Mouse (Mus musculus) embryonic facial prominence, embryonic 11.5 days (tissue): Measurements from ENCODE around the gene Tsc22d1. TPM values are rescaled to one million over a fixed set of nuclear protein-coding genes. Genes with fewer than 3 reads are reported as not detected.
A peak's percentile ranks its signal among the peaks of the same experiment; 100 is the strongest.

Experiments
- ATAC-seq: fragments of 200-750 bp; cut with Nextera tagmentation; replicated peaks from 2 replicates; pipeline ENCODE4 v1.8.0; 2017; ENCODE audit warnings: low read depth; ENCODE audit not compliant: insufficient number of reproducible peaks, low FRiP score, low TSS enrichment
- DNase-seq: peaks from one replicate; pipeline ENCODE4 v3.0.0-alpha.2; 2015; ENCODE audit warnings: low spot score
- H3K27ac ChIP-seq: fragments of 300-500 bp; sonication (generic); replicated peaks from 2 replicates; pipeline ENCODE4 v1.5.1; 2014; ENCODE audit warnings: mild to moderate bottlenecking, low read depth, low read length, control low read depth
- H3K27me3 ChIP-seq: fragments of 300-500 bp; sonication (generic); 2 replicates; pipeline ENCODE4 v1.6.1; 2014; ENCODE audit warnings: mild to moderate bottlenecking, low read length, moderate library complexity, mixed read lengths; ENCODE audit not compliant: control insufficient read depth, insufficient read depth
- H3K36me3 ChIP-seq: fragments of 300-500 bp; sonication (generic); replicated peaks from 2 replicates; pipeline ENCODE4 v1.6.1; 2014; ENCODE audit warnings: low read depth, mild to moderate bottlenecking, low read length, moderate library complexity, mixed read lengths; ENCODE audit not compliant: control insufficient read depth, insufficient read depth
- H3K4me1 ChIP-seq: fragments of 300-500 bp; sonication (generic); 2 replicates; pipeline ENCODE4 v1.6.1; 2014; ENCODE audit warnings: low read length, mixed read lengths; ENCODE audit not compliant: control insufficient read depth, insufficient read depth
- H3K4me2 ChIP-seq: fragments of 300-500 bp; sonication (generic); 2 replicates; pipeline ENCODE4 v1.6.1; 2014; ENCODE audit warnings: low read depth, mild to moderate bottlenecking, control low read depth, low read length, moderate library complexity
- H3K4me3 ChIP-seq: fragments of 300-500 bp; sonication (generic); 2 replicates; pipeline ENCODE4 v1.5.1; 2014; ENCODE audit warnings: low read depth, low read length, control low read depth
- H3K9ac ChIP-seq: fragments of 300-500 bp; sonication (generic); replicated peaks from 2 replicates; pipeline ENCODE4 v1.6.1; 2014; ENCODE audit warnings: mild to moderate bottlenecking, control low read depth, low read length
- H3K9me3 ChIP-seq: fragments of 300-500 bp; sonication (generic); replicated peaks from 2 replicates; pipeline ENCODE4 v1.6.1; 2016; ENCODE audit warnings: mild to moderate bottlenecking, low read length, inconsistent platforms, mixed read lengths; ENCODE audit not compliant: control insufficient read depth
- WGBS: fragments of 180-500 bp; shearing (Covaris S2); extraction: QIAGEN DNeasy Blood & Tissue Kit; methylation state at CpG from one replicate; pipeline ENCODE4 v1.1.7; 2014; 5-methylcytosine and 5-hydroxymethylcytosine counted together
- polyA plus RNA-seq: library from polyadenylated mRNA; unstranded; fragments of >200 nt; fragmentation: Nextera tagmentation; extraction: Ambion mirVana; gene quantifications from 2 replicates; pipeline ENCODE4 v1.2.1, GENCODE M21; 2014

The Tsc22d1 gene
- polyA plus RNA-seq, 1 experiment from 2014 or later, result 559 TPM

GRCm38 (mm10) chr14:76505439-76506220 is 90.9 kb downstream of the Tsc22d1 start:
- H3K4me2 ChIP-seq, result peak overlapping the region; percentile 85
- ATAC-seq (peak; percentile 89), DNase-seq (peak; percentile 98)
- H3K4me3 ChIP-seq, result peak overlapping the region; percentile 78
- H3K27me3 ChIP-seq, result no peaks in the 10 kb centered on the region
- H3K4me1 ChIP-seq, result 0 out of 2 replicates have a peak, but pooled peaks cover 2% of the 10 kb centered on the region
- no peaks in the 10 kb centered on the region for H3K9me3 ChIP-seq
- peak overlapping the region; percentile 99 for H3K27ac ChIP-seq
- peaks cover 5% of the 10 kb centered on the region for H3K36me3 ChIP-seq
- peak overlapping the region; percentile 99 for H3K9ac ChIP-seq
- under 1% methylated on average over 31 of the region's 31 CpGs for WGBS

GRCm38 (mm10) chr14:76506425-76507205 is 91.9 kb downstream of the Tsc22d1 start:
- Histone ChIP-seq H3K27ac (peak overlapping the region; percentile 99), H3K4me2 (peak overlapping the region; percentile 85), H3K4me1 (0 out of 2 replicates have a peak, but pooled peaks cover 2% of the 10 kb centered on the region), H3K9me3 (no peaks in the 10 kb centered on the region), H3K27me3 (no peaks in the 10 kb centered on the region), H3K9ac (peak overlapping the region; percentile 99), H3K4me3 (peak overlapping the region; percentile 78), H3K36me3 (peaks cover 5% of the 10 kb centered on the region)
- 46% methylated on average over 27 of the region's 27 CpGs for WGBS
- DNase-seq, result no peak
- ATAC-seq, result no peak

GRCm38 (mm10) chr14:76507357-76507756 is 92.6 kb downstream of the Tsc22d1 start:
- ATAC-seq (no peak), DNase-seq (no peak)
- H3K4me2 ChIP-seq, result no peak overlapping the region
- no peaks in the 10 kb centered on the region for H3K9me3 ChIP-seq
- H3K9ac ChIP-seq, result no peak overlapping the region
- WGBS, result 87% methylated on average over 7 of the region's 7 CpGs
- no peak overlapping the region for H3K27ac ChIP-seq
- H3K36me3 ChIP-seq, result peaks cover 5% of the 10 kb centered on the region
- no peak overlapping the region for H3K4me3 ChIP-seq
- H3K27me3 ChIP-seq, result no peaks in the 10 kb centered on the region
- 0 out of 2 replicates have a peak, but pooled peaks cover 2% of the 10 kb centered on the region for H3K4me1 ChIP-seq

- ATAC-seq, result no peak
- Histone ChIP-seq H3K9ac (no peak overlapping the region), H3K4me3 (no peak overlapping the region), H3K27me3 (no peaks in the 10 kb centered on the region), H3K9me3 (no peaks in the 10 kb centered on the region), H3K36me3 (peaks cover 5% of the 10 kb centered on the region), H3K27ac (no peak overlapping the region), H3K4me2 (no peak overlapping the region), H3K4me1 (0 out of 2 replicates have a peak, but pooled peaks cover 4% of the 10 kb centered on the region)
- 83% methylated on average over 9 of the region's 9 CpGs for WGBS
- DNase-seq, result no peak
Observed at GRCm38 (mm10) chr14:76507804-76508500, 93.2 kb downstream of the Tsc22d1 start.

GRCm38 (mm10) chr14:76508701-76509100 is 93.9 kb downstream of the Tsc22d1 start:
- peaks cover 5% of the 10 kb centered on the region for H3K36me3 ChIP-seq
- no peaks in the 10 kb centered on the region for H3K9me3 ChIP-seq
- no peak overlapping the region for H3K27ac ChIP-seq
- 0 out of 2 replicates have a peak, but pooled peaks cover 4% of the 10 kb centered on the region for H3K4me1 ChIP-seq
- H3K4me3 ChIP-seq, result no peak overlapping the region
- no peaks in the 10 kb centered on the region for H3K27me3 ChIP-seq
- ATAC-seq, result no peak
- no peak overlapping the region for H3K4me2 ChIP-seq
- H3K9ac ChIP-seq, result no peak overlapping the region
- no peak for DNase-seq
- WGBS, result 74% methylated on average over 10 of the region's 10 CpGs

GRCm38 (mm10) chr14:76511971-76512370 is 97.2 kb downstream of the Tsc22d1 start:
- WGBS, result 76% methylated on average over 7 of the region's 7 CpGs
- no peak overlapping the region for H3K4me3 ChIP-seq
- no peak for DNase-seq
- ATAC-seq, result no peak
- peaks cover 2% of the 10 kb centered on the region for H3K36me3 ChIP-seq
- H3K9ac ChIP-seq, result no peak overlapping the region
- H3K27ac ChIP-seq, result no peak overlapping the region
- no peak overlapping the region for H3K4me2 ChIP-seq
- no peaks in the 10 kb centered on the region for H3K9me3 ChIP-seq
- H3K4me1 ChIP-seq, result 0 out of 2 replicates have a peak, but pooled peaks cover 2% of the 10 kb centered on the region
- H3K27me3 ChIP-seq, result no peaks in the 10 kb centered on the region

GRCm38 (mm10) chr14:76513395-76514049 is 98.8 kb downstream of the Tsc22d1 start:
- Histone ChIP-seq H3K4me1 (0 out of 2 replicates have a peak, but pooled peaks cover 2% of the 10 kb centered on the region), H3K27ac (no peak overlapping the region; the same call in 1 of the 2 replicates), H3K4me3 (no peak overlapping the region), H3K36me3 (no peaks in the 10 kb centered on the region), H3K27me3 (no peaks in the 10 kb centered on the region), H3K9me3 (no peaks in the 10 kb centered on the region), H3K9ac (0 out of 2 replicates have a peak overlapping the region, but pooled peaks have one; percentile 18), H3K4me2 (peak overlapping the region; percentile 16)
- WGBS, result 17% methylated on average over 11 of the region's 11 CpGs
- DNase-seq, result peak; percentile 78
- peak; percentile 36; the same call in 1 of the 2 replicates for ATAC-seq
